In genomic region chr17:67698301-67698700, GRCm38 (mm10) we compare ENCODE assay signal across 8 mouse cellular contexts. TPM values are rescaled to one million over a fixed set of nuclear protein-coding genes. Genes with fewer than 3 reads are reported as not detected.
DNase-seq lines count a peak whose midpoint lies in the region; ATAC-seq and TF ChIP-seq lines count a peak whose summit lies in the region.

No protein-coding gene starts in this region.

- peaks cover 25% of the 10 kb centered on the region for H3K4me1 ChIP-seq in neural tube, embryonic 14.5 days (ENCODE audit: control insufficient read depth, insufficient read depth, low read length)
- H3K4me1 ChIP-seq in thymus, adult 2 months (replicated peaks; ENCODE audit: control insufficient read depth, insufficient read depth, low read length): no peaks in the 10 kb centered on the region

- H3K4me3 ChIP-seq in neural tube, embryonic 14.5 days (ENCODE audit: low read depth, low read length): peak overlapping the region; percentile 86
- no peak overlapping the region for H3K4me3 ChIP-seq in thymus, adult 2 months (ENCODE audit: control insufficient read depth, insufficient read depth, low read length)

- H3K9me3 ChIP-seq in neural tube, embryonic 14.5 days (ENCODE audit: control insufficient read depth, low read length): no peaks in the 10 kb centered on the region

- no peaks in the 10 kb centered on the region; the same call in 1 of the 2 replicates for H3K27me3 ChIP-seq in neural tube, embryonic 14.5 days (ENCODE audit: control insufficient read depth, insufficient read depth, low read length)
- no peaks in the 10 kb centered on the region for H3K27me3 ChIP-seq in thymus, adult 2 months (ENCODE audit: control insufficient read depth, insufficient read depth, low read length)

- peak overlapping the region; percentile 89 for H3K9ac ChIP-seq in neural tube, embryonic 14.5 days (replicated peaks; ENCODE audit: low read depth, low read length)

- H3K4me2 ChIP-seq in neural tube, embryonic 14.5 days (ENCODE audit: low read depth, low read length): peak overlapping the region; percentile 97

- TF ChIP-seq CTCF in thymus, adult 2 months (IDR thresholded peaks at IDR 0.05; ENCODE audit: borderline replicate concordance, control insufficient read depth, extremely low read depth, insufficient read depth, low read length, poor library complexity): no peak

- WGBS in neural tube, embryonic 14.5 days: 0% methylated on average over 13 of the region's 13 CpGs
- WGBS in thymus, adult 2 months: 17% methylated on average over 13 of the region's 13 CpGs

- peak overlapping the region; percentile 10; the same call in 1 of the 2 replicates for H3K27ac ChIP-seq in neural tube, embryonic 14.5 days (ENCODE audit: low read depth, low read length)
- no peak overlapping the region for H3K27ac ChIP-seq in thymus, adult 2 months (ENCODE audit: control insufficient read depth, insufficient read depth, low read length)

- no peaks in the 10 kb centered on the region for H3K36me3 ChIP-seq in neural tube, embryonic 14.5 days (ENCODE audit: control insufficient read depth, insufficient read depth, low read length)
- no peaks in the 10 kb centered on the region for H3K36me3 ChIP-seq in thymus, adult 2 months (ENCODE audit: control insufficient read depth, insufficient read depth, low read length)

- peak; percentile 48 for ATAC-seq in neural tube, embryonic 14.5 days (ENCODE audit: low read depth)

- TF ChIP-seq POLR2A in thymus, adult 2 months (IDR thresholded peaks at IDR 0.05; ENCODE audit: control insufficient read depth, extremely low read depth, insufficient read depth, low read length, poor library complexity): no peak

- DNase-seq in adrenal gland, adult 2 months: peak; percentile 41
- DNase-seq in adrenal gland, adult 18-20 months (ENCODE audit: low spot score in 2 of 2): no peak
- peak; percentile 31 to 37 for DNase-seq in right cerebral cortex, postnatal 10 days (ENCODE audit: low spot score in 2 of 2)
- DNase-seq in right cerebral cortex, postnatal 36 days (ENCODE audit: low spot score in 2 of 2): no peak
- peak; percentile 35 for DNase-seq in kidney, postnatal 14 days
- DNase-seq in gastrocnemius, postnatal 10 days: no peak
- no peak for DNase-seq in thymus, adult 2 months

RNA-seq across cellular contexts. Expression of gene Lama1, which starts 1.2 kb away (rescaled TPM):
- 10 to 100 TPM in 1 of 2 experiments, 1 to 10 TPM in 1; 7.5 to 10.6 TPM for total RNA-seq in adrenal gland, adult 2 months (2021)
- polyA plus RNA-seq in adrenal gland, adult 2 months (2012; rRNA removed): 8.1 and 9.6 TPM in 2 replicates
- total RNA-seq in adrenal gland, adult 18-20 months (2021): 10 to 100 TPM; 11.9 to 15.1 TPM
- 16.4 and 22.0 TPM in 2 replicates for polyA plus RNA-seq in neural tube, embryonic 14.5 days (2014; fragmentation: Nextera tagmentation; extraction: Ambion mirVana)
- total RNA-seq in gastrocnemius, postnatal 10 days (2021): under 1 TPM; 0.16 to 0.25 TPM
- 0.28 and 0.87 TPM in 2 replicates for polyA plus RNA-seq in thymus, adult 2 months (2012; rRNA removed)

Comparison
In these comparisons a context has a peak if more than half of its experiments do, and no peak if none do; other contexts are left out.
1. DNase-seq: peak in adrenal gland, adult 2 months (single experiment), right cerebral cortex, postnatal 10 days (2 of 2) and kidney, postnatal 14 days (single experiment); none in adrenal gland, adult 18-20 months (0 of 2), right cerebral cortex, postnatal 36 days (0 of 2), gastrocnemius, postnatal 10 days (single experiment) and thymus, adult 2 months (single experiment).
2. RNA of gene Lama1, which starts 1.2 kb away (total RNA-seq): 11.9 to 15.1 TPM in adrenal gland, adult 18-20 months and 7.5 to 10.6 TPM in adrenal gland, adult 2 months; 0.16 to 0.25 TPM in gastrocnemius, postnatal 10 days; every median in the first group is over 4 times any median in the second.